Mouse (Mus musculus) right cerebral cortex, postnatal 14 days (tissue): ENCODE data around the gene Eif2ak2.

ENCODE experiments used
- DNase-seq: peaks from one replicate; pipeline ENCODE4 v3.0.0; 2022

Gene Eif2ak2

GRCm38 (mm10) chr17:78834856-78835835, 47.2 kb downstream of the Eif2ak2 start, which contains the start of the genes Heatr5b and Gpatch11:
Heatr5b (minus strand) TSS chr17:78835364.
Gpatch11 (plus strand) TSS chr17:78835567.
- peak; percentile 99 for DNase-seq

DNA sequence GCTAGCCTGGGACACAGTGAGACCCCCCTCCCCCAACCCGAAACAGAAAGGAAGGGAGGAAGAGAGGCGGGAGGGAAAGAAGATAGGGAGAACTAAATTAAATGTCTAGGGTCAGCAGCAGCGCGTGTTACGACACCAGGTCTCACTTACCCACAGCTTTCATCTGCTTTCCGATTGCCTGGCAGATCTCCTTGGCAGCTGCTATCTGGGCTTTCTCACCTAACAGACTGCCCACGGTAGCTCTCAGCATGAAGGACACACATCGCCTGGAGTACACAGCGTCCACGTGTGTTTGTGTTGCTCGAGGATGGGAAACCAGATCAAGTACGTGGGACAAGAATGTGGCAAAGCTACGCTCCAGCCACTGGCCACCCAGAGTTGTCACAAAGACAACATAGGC, 58.0 kb downstream of the Eif2ak2 start:
- no peak for DNase-seq

DNA sequence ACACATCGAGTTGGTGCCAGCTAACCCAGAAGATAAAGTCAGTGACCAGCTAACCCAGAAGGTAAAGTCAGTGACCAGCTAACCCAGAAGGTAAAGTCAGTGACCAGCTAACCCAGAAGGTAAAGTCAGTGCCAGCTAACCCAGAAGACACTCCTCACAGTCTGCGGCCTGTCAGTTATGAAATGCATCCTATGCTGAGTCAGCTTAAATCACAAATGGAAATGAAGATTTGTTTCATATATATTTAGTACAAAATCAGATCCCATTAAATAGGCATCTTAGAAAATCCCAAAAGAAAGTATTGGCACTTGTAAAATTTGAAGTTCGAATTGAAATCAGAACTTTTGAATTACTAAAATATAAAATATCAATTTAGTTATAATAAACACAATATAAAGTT, 72.8 kb downstream of the Eif2ak2 start:
- no peak for DNase-seq

DNA sequence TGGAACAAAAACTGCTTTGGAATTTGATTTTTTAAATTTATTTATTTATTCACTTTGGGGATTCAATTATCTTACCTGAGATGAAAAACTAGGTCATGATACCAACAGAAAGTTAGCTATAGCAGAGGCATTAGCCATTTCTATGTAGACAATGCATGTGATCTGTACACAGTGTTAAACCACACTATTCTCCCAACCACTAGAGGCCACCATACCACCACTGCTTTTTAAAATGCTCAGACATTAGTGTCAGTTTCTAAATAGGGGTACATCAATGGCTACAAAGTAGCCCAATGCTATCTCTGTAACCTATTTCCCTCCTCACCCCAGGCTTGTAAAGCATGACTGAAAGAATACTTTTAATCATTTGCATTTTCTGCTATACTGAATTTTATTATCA, 73.4 kb downstream of the Eif2ak2 start:
- no peak for DNase-seq
